Mouse (Mus musculus) hindbrain, embryonic 12.5 days (tissue): Measurements from ENCODE around the gene Nfat5. TPM values are rescaled to one million over a fixed set of nuclear protein-coding genes. Genes with fewer than 3 reads are reported as not detected.

Source experiments
- ATAC-seq: fragments of 200-750 bp; cut with Nextera tagmentation; 2 replicates; pipeline ENCODE4 v1.8.0; 2017; ENCODE audit warnings: moderate TSS enrichment; ENCODE audit not compliant: low FRiP score
- H3K27ac ChIP-seq: fragments of 300-500 bp; sonication (generic); 2 replicates; pipeline ENCODE4 v1.5.1; 2016; ENCODE audit warnings: mild to moderate bottlenecking
- H3K27me3 ChIP-seq: fragments of 300-500 bp; sonication (generic); 2 replicates; pipeline ENCODE4 v1.6.1; 2016; ENCODE audit warnings: mild to moderate bottlenecking
- H3K36me3 ChIP-seq: fragments of 300-500 bp; sonication (generic); 2 replicates; pipeline ENCODE4 v1.6.1; 2016; ENCODE audit warnings: mild to moderate bottlenecking
- H3K4me1 ChIP-seq: fragments of 300-500 bp; sonication (generic); 2 replicates; pipeline ENCODE4 v1.6.1; 2016
- H3K4me2 ChIP-seq: fragments of 300-500 bp; sonication (generic); replicated peaks from 2 replicates; pipeline ENCODE4 v1.6.1; 2016; ENCODE audit warnings: mild to moderate bottlenecking
- H3K4me3 ChIP-seq: fragments of 300-500 bp; sonication (generic); 2 replicates; pipeline ENCODE4 v1.5.1; 2016; ENCODE audit warnings: mild to moderate bottlenecking
- H3K9ac ChIP-seq: fragments of 300-500 bp; sonication (generic); 2 replicates; pipeline ENCODE4 v1.6.1; 2016; ENCODE audit warnings: mild to moderate bottlenecking, moderate library complexity
- H3K9me3 ChIP-seq: fragments of 300-500 bp; sonication (generic); replicated peaks from 2 replicates; pipeline ENCODE4 v1.6.1; 2016; ENCODE audit warnings: mild to moderate bottlenecking
- WGBS: fragments of 180-500 bp; shearing (Covaris S2); methylation state at CpG from one replicate; pipeline ENCODE4 v1.1.7; 2016; 5-methylcytosine and 5-hydroxymethylcytosine counted together
- polyA plus RNA-seq: library from polyadenylated mRNA; unstranded; fragments of >200 nt; fragmentation: Nextera tagmentation; extraction: Ambion mirVana; gene quantifications from 2 replicates; pipeline ENCODE4 v1.2.1, GENCODE M21; 2016

The Nfat5 gene
- polyA plus RNA-seq, 1 experiment from 2014 or later: 20.2 TPM

GRCm38 (mm10) chr8:107386642-107387041 is 93.4 kb downstream of the Nfat5 start:
- H3K36me3 ChIP-seq: no peaks in the 10 kb centered on the region
- no peaks in the 10 kb centered on the region for H3K4me1 ChIP-seq
- H3K4me2 ChIP-seq: no peak overlapping the region
- no peak overlapping the region for H3K9ac ChIP-seq
- H3K27ac ChIP-seq: no peak overlapping the region
- H3K4me3 ChIP-seq: no peak overlapping the region
- no peaks in the 10 kb centered on the region for H3K9me3 ChIP-seq
- 36% methylated on average over 3 of the region's 3 CpGs for WGBS
- H3K27me3 ChIP-seq: 0 out of 2 replicates have a peak, but pooled peaks cover 3% of the 10 kb centered on the region
- ATAC-seq: no peak

GRCm38 (mm10) chr8:107387861-107388260 is 94.6 kb downstream of the Nfat5 start:
- H3K36me3 ChIP-seq: no peaks in the 10 kb centered on the region
- WGBS: 66% methylated on average over 5 of the region's 5 CpGs
- H3K9me3 ChIP-seq: no peaks in the 10 kb centered on the region
- H3K4me2 ChIP-seq: no peak overlapping the region
- H3K4me3 ChIP-seq: no peak overlapping the region
- no peaks in the 10 kb centered on the region for H3K4me1 ChIP-seq
- no peak overlapping the region for H3K9ac ChIP-seq
- ATAC-seq: no peak
- no peak overlapping the region for H3K27ac ChIP-seq
- H3K27me3 ChIP-seq: 0 out of 2 replicates have a peak, but pooled peaks cover 3% of the 10 kb centered on the region

- WGBS: 81% methylated on average over 8 of the region's 8 CpGs
- no peak overlapping the region for H3K4me3 ChIP-seq
- no peak overlapping the region for H3K4me2 ChIP-seq
- H3K9ac ChIP-seq: no peak overlapping the region
- H3K4me1 ChIP-seq: no peaks in the 10 kb centered on the region
- H3K36me3 ChIP-seq: no peaks in the 10 kb centered on the region
- H3K27me3 ChIP-seq: 0 out of 2 replicates have a peak, but pooled peaks cover 3% of the 10 kb centered on the region
- H3K9me3 ChIP-seq: no peaks in the 10 kb centered on the region
- no peak for ATAC-seq
- H3K27ac ChIP-seq: no peak overlapping the region
Observed at GRCm38 (mm10) chr8:107389557-107389956, 96.3 kb downstream of the Nfat5 start.

- Histone ChIP-seq H3K9me3 (no peaks in the 10 kb centered on the region), H3K4me2 (no peak overlapping the region), H3K9ac (no peak overlapping the region), H3K27me3 (no peaks in the 10 kb centered on the region), H3K4me1 (no peaks in the 10 kb centered on the region), H3K4me3 (no peak overlapping the region), H3K36me3 (no peaks in the 10 kb centered on the region), H3K27ac (no peak overlapping the region)
- 93% methylated on average over 16 of the region's 16 CpGs for WGBS
- ATAC-seq: no peak
Observed at GRCm38 (mm10) chr8:107390476-107391135, 97.3 kb downstream of the Nfat5 start.

GRCm38 (mm10) chr8:107391136-107391516 is 97.9 kb downstream of the Nfat5 start:
- H3K4me1 ChIP-seq: no peaks in the 10 kb centered on the region
- no peaks in the 10 kb centered on the region for H3K36me3 ChIP-seq
- no peaks in the 10 kb centered on the region for H3K9me3 ChIP-seq
- no peaks in the 10 kb centered on the region for H3K27me3 ChIP-seq
- 76% methylated on average over 4 of the region's 4 CpGs for WGBS
- ATAC-seq: no peak
- no peak overlapping the region for H3K27ac ChIP-seq
- H3K9ac ChIP-seq: no peak overlapping the region
- no peak overlapping the region for H3K4me3 ChIP-seq
- H3K4me2 ChIP-seq: no peak overlapping the region

GRCm38 (mm10) chr8:107395397-107395796 is 102.1 kb downstream of the Nfat5 start:
- H3K9ac ChIP-seq: no peak overlapping the region
- no peaks in the 10 kb centered on the region for H3K9me3 ChIP-seq
- H3K4me2 ChIP-seq: no peak overlapping the region
- ATAC-seq: no peak
- H3K4me1 ChIP-seq: peaks cover 4% of the 10 kb centered on the region; the same call in 1 of the 2 replicates
- no peaks in the 10 kb centered on the region for H3K27me3 ChIP-seq
- no peak overlapping the region for H3K4me3 ChIP-seq
- no peak overlapping the region for H3K27ac ChIP-seq
- H3K36me3 ChIP-seq: no peaks in the 10 kb centered on the region

- peaks cover 4% of the 10 kb centered on the region; the same call in 1 of the 2 replicates for H3K4me1 ChIP-seq
- H3K27me3 ChIP-seq: no peaks in the 10 kb centered on the region
- H3K4me3 ChIP-seq: no peak overlapping the region
- no peaks in the 10 kb centered on the region for H3K9me3 ChIP-seq
- 87% methylated on average over 10 of the region's 10 CpGs for WGBS
- H3K9ac ChIP-seq: no peak overlapping the region
- ATAC-seq: no peak
- no peak overlapping the region for H3K27ac ChIP-seq
- no peak overlapping the region for H3K4me2 ChIP-seq
- no peaks in the 10 kb centered on the region for H3K36me3 ChIP-seq
Observed at GRCm38 (mm10) chr8:107396106-107396670, 102.9 kb downstream of the Nfat5 start.

- no peaks in the 10 kb centered on the region for H3K27me3 ChIP-seq
- H3K27ac ChIP-seq: no peak overlapping the region
- no peak for ATAC-seq
- H3K4me1 ChIP-seq: peaks cover 6% of the 10 kb centered on the region; the same call in 1 of the 2 replicates
- no peaks in the 10 kb centered on the region for H3K36me3 ChIP-seq
- no peaks in the 10 kb centered on the region for H3K9me3 ChIP-seq
- no peak overlapping the region for H3K4me3 ChIP-seq
- H3K4me2 ChIP-seq: no peak overlapping the region
- no peak overlapping the region for H3K9ac ChIP-seq
- 59% methylated on average over 12 of the region's 12 CpGs for WGBS
Observed at GRCm38 (mm10) chr8:107397665-107398064, 104.4 kb downstream of the Nfat5 start.

GRCm38 (mm10) chr8:107399495-107399894 is 106.2 kb downstream of the Nfat5 start:
- Histone ChIP-seq H3K36me3 (no peaks in the 10 kb centered on the region), H3K4me2 (no peak overlapping the region), H3K27ac (0 out of 2 replicates have a peak overlapping the region, but pooled peaks have one; percentile 17), H3K27me3 (no peaks in the 10 kb centered on the region), H3K9ac (no peak overlapping the region), H3K4me1 (peaks cover 16% of the 10 kb centered on the region), H3K9me3 (no peaks in the 10 kb centered on the region), H3K4me3 (no peak overlapping the region)
- ATAC-seq: no peak
- 42% methylated on average over 9 of the region's 9 CpGs for WGBS

- 90% methylated on average over 5 of the region's 5 CpGs for WGBS
- H3K9ac ChIP-seq: no peak overlapping the region
- no peaks in the 10 kb centered on the region for H3K27me3 ChIP-seq
- no peaks in the 10 kb centered on the region for H3K36me3 ChIP-seq
- peaks cover 16% of the 10 kb centered on the region for H3K4me1 ChIP-seq
- H3K9me3 ChIP-seq: no peaks in the 10 kb centered on the region
- no peak overlapping the region for H3K4me2 ChIP-seq
- H3K4me3 ChIP-seq: no peak overlapping the region
- ATAC-seq: no peak
- no peak overlapping the region for H3K27ac ChIP-seq
Observed at GRCm38 (mm10) chr8:107401866-107402265, 108.6 kb downstream of the Nfat5 start.

- Histone ChIP-seq H3K9me3 (no peaks in the 10 kb centered on the region), H3K4me1 (peaks cover 16% of the 10 kb centered on the region), H3K27ac (no peak within 1 kb of the TSS), H3K4me3 (peak within 1 kb of the TSS; percentile 22), H3K36me3 (peaks cover 4% of the 10 kb centered on the region; the same call in 1 of the 2 replicates), H3K27me3 (no peaks in the 10 kb centered on the region), H3K4me2 (peak within 1 kb of the TSS; percentile 52), H3K9ac (peak within 1 kb of the TSS; percentile 10; the same call in 1 of the 2 replicates)
- WGBS: 13% methylated on average over 22 of the region's 22 CpGs
- peak; percentile 96 for ATAC-seq
Observed at GRCm38 (mm10) chr8:107403038-107403781, 109.9 kb downstream of the Nfat5 start, which contains the start of gene Nqo1. Gene Nqo1 (minus strand): TSS chr8:107403206.

- Histone ChIP-seq H3K27ac (no peak overlapping the region), H3K9ac (no peak overlapping the region)
- 78% methylated on average over 4 of the region's 4 CpGs for WGBS
Observed at GRCm38 (mm10) chr8:107404057-107404456, 110.8 kb downstream of the Nfat5 start.

More at GRCm38 (mm10) chr8:107404057-107404456, 110.8 kb downstream of the Nfat5 start:
- ATAC-seq: no peak
- H3K4me2 ChIP-seq: no peak overlapping the region
- no peak overlapping the region for H3K4me3 ChIP-seq
- H3K36me3 ChIP-seq: peaks cover 6% of the 10 kb centered on the region; the same call in 1 of the 2 replicates
- no peaks in the 10 kb centered on the region for H3K9me3 ChIP-seq
- H3K27me3 ChIP-seq: no peaks in the 10 kb centered on the region
- H3K4me1 ChIP-seq: peaks cover 16% of the 10 kb centered on the region
